In genomic region chr4:81726761-81727723, GRCm38 (mm10) we compare ENCODE assay signal across 8 mouse cellular contexts.
A peak's percentile ranks its signal among the peaks of the same experiment; 100 is the strongest.
DNase-seq lines count a peak whose midpoint lies in the region; ATAC-seq lines count a peak whose summit lies in the region.

No protein-coding gene starts in this region.

- H3K4me1 ChIP-seq in limb, embryonic 15.5 days, result peaks cover 9% of the 10 kb centered on the region; the same call in 1 of the 2 replicates

- no peak for ATAC-seq in limb, embryonic 15.5 days (ENCODE audit: insufficient number of reproducible peaks, low FRiP score, low TSS enrichment, low read depth)
- ATAC-seq in granulocyte monocyte progenitor cell, adult 5-6 weeks (replicated peaks; ENCODE audit: poor library complexity, severe bottlenecking), result no peak

- 68% methylated on average over 16 of the region's 16 CpGs for WGBS in limb, embryonic 15.5 days

- intact Hi-C loops in gastrocnemius, postnatal 14 days (cut with DNase I; ENCODE audit: low total_unique reads), result no loop called here

- H3K4me2 ChIP-seq in limb, embryonic 15.5 days, result no peak overlapping the region

- no peak overlapping the region for H3K9ac ChIP-seq in limb, embryonic 15.5 days

- H3K27me3 ChIP-seq in limb, embryonic 15.5 days, result no peaks in the 10 kb centered on the region

- no peaks in the 10 kb centered on the region for H3K9me3 ChIP-seq in limb, embryonic 15.5 days

- H3K4me3 ChIP-seq in limb, embryonic 15.5 days, result no peak overlapping the region

- H3K36me3 ChIP-seq in limb, embryonic 15.5 days, result no peaks in the 10 kb centered on the region

- DNase-seq in gastrocnemius, postnatal 14 days, result peak; percentile 24
- no peak for DNase-seq in gastrocnemius, adult 18-20 months (ENCODE audit: low spot score)
- DNase-seq in cerebellum, adult 11 months, result peak; percentile 82
- peak; percentile 10 to 20 for DNase-seq in frontal cortex, postnatal 14 days (ENCODE audit: low spot score in 2 of 2)
- DNase-seq in spleen, postnatal 10 days (ENCODE audit: low spot score in 2 of 2), result no peak
- DNase-seq in urinary bladder, postnatal 36 days (ENCODE audit: low spot score in 2 of 2), result no peak

- peak overlapping the region; percentile 48 for H3K27ac ChIP-seq in limb, embryonic 15.5 days

Comparison
In these comparisons a context has a peak if more than half of its experiments do, and no peak if none do; other contexts are left out.
1. DNase-seq: peak in gastrocnemius, postnatal 14 days (single experiment), cerebellum, adult 11 months (single experiment) and frontal cortex, postnatal 14 days (2 of 2); none in gastrocnemius, adult 18-20 months (single experiment), spleen, postnatal 10 days (0 of 2) and urinary bladder, postnatal 36 days (0 of 2).